Mouse (Mus musculus) lung, postnatal 25 days (tissue): ENCODE measurements around the gene Kcnh6.
"Not testable (repeated sequence)": the region's sequence is repeated elsewhere in the genome, so short reads cannot be mapped to it uniquely, and the experiment has no call there.

Experiments used
- DNase-seq: peaks from one replicate; pipeline ENCODE4 v3.0.0; 2022; ENCODE audit warnings: low spot score

The Kcnh6 gene

GRCm38 (mm10) chr11:106013556-106014225, 5.8 kb downstream of the Kcnh6 start:
- DNase-seq = peak; percentile 22

GRCm38 (mm10) chr11:106016440-106016839, 8.5 kb downstream of the Kcnh6 start:
- no peak for DNase-seq

DNA sequence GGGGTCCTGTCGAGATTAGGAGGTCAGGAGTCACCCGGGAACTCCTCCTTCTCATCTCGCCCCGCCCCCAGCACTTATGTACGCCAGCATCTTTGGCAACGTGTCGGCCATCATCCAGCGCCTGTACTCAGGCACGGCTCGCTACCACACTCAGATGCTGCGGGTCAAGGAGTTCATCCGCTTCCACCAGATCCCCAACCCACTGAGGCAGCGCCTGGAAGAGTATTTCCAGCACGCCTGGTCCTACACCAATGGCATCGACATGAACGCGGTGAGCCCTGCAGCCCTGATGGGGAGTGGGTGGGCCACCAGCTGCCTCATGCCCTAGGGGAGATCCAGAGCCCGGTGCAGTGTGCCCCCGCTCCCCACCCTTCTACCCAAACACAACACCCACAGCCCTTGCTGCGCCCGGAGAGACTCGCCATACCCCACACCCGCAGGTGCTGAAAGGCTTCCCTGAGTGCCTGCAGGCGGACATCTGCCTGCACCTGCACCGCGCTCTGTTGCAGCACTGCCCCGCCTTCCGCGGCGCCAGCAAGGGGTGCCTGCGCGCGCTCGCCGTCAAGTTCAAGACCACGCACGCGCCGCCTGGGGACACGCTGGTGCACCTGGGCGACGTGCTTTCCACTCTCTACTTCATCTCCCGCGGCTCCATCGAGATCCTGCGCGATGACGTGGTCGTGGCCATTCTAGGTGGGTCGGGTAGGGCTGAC, 12.3 kb downstream of the Kcnh6 start:
- DNase-seq = no peak

DNA sequence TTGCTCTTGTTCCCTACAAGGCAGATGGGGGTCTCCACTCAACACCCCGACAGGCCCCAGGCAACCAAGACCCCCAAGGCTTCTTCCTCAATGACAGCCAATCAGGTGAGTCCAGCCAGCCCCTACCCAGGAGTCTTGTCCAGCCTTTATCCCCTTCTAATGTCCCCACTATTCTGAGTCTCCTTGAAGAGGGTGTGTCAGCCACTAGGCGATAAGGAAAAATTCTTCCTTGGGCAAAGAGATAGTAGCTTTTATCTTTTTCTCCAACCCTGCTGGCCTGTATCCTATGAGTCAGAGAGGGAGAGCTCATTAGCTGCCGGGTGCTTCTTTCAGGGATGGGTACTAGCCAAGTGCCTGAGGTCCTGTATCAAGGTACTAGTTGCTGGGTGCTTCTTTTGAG, 17.9 kb downstream of the Kcnh6 start:
- DNase-seq = no peak

DNA sequence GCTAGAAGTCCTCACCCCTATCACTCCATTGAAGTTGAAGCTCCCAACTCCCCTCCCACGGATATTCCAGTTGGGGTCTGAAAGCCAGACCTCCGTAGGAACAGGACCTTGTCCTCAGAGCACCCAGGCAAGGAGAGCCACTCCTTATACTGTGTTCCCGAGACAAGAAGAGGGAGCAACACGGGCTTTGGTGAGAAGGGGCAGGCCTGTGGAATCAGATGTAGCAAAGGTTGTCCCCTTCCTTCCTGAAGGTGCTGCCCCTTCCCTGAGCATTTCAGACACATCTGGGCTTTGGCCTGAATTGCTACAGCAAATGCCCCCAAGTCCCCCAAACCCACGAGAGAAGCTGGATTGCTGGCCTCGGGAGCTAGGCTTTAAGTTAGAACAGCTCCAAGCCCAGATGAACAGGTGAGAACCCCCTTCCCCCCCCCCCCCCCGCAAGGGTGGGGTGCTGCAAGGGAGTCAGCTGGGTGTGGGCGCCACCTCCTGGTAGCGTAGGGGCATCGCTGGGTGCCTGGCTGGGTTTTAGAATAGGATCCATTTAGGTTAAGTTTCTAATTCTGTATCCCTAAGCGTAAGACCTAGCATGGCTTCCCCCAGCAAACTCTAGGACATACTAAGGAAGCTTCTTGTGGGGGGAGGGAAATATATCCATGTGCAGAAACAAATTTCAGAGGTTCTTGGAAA, 18.7 kb downstream of the Kcnh6 start:
- DNase-seq = peak; percentile 66

GRCm38 (mm10) chr11:106027607-106028006, 19.7 kb downstream of the Kcnh6 start:
- DNase-seq = no peak

DNA sequence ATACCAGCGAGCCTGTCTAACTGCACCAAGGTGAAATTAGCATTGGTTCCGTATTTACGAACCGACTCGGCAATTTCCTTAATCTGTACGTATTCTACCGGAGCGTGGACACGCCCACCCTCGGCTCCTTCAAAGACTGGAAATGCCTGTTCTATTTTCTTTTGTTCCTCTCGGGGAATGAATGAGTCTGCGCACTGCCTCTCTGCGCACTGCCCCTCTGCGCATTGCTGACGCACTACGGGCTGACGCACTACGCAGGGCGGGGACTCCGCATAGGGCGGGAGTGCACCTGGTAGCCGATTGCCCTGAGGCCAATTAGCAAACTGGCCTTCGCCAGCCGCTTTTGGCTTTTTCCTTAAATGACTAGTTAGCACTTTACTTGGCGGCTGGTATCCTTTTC, 24.1 kb downstream of the Kcnh6 start:
- DNase-seq = not testable (repeated sequence)

DNA sequence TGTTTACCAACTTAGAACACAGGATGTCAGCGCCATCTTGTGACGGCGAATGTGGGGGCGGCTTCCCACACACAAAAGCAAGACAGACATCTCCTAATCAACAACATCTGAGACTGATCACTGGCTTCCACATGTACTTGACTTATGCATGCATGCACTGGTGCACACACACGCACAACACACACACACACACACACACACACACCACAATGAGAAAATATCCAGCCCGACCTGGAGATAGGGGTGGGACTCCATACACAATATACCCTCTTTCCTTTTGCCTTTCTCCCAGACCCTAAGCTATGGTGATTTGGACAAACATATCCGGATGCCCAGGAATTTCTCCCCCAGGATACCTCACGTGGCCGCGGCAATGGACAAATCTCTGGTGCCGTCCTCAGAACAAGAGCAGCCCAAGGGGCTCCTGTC, 25.6 kb downstream of the Kcnh6 start:
- peak; percentile 47 for DNase-seq

- no peak for DNase-seq
Measured at GRCm38 (mm10) chr11:106034986-106035385, 27.1 kb downstream of the Kcnh6 start.

- peak; percentile 97 for DNase-seq
Measured at GRCm38 (mm10) chr11:106036548-106037417, 28.9 kb downstream of the Kcnh6 start, which contains the start of gene Dcaf7. Gene Dcaf7 (plus strand): TSS chr11:106036872.

- DNase-seq = no peak
Measured at GRCm38 (mm10) chr11:106037418-106037751, 29.5 kb downstream of the Kcnh6 start.

- no peak for DNase-seq
Measured at GRCm38 (mm10) chr11:106044349-106044748, 36.4 kb downstream of the Kcnh6 start.

GRCm38 (mm10) chr11:106045256-106045655, 37.3 kb downstream of the Kcnh6 start:
- DNase-seq = no peak

- no peak for DNase-seq
Measured at GRCm38 (mm10) chr11:106045780-106046179, 37.9 kb downstream of the Kcnh6 start.

GRCm38 (mm10) chr11:106046584-106046983, 38.7 kb downstream of the Kcnh6 start:
- no peak for DNase-seq

- no peak for DNase-seq
Measured at GRCm38 (mm10) chr11:106053921-106054320, 46.0 kb downstream of the Kcnh6 start.

DNA sequence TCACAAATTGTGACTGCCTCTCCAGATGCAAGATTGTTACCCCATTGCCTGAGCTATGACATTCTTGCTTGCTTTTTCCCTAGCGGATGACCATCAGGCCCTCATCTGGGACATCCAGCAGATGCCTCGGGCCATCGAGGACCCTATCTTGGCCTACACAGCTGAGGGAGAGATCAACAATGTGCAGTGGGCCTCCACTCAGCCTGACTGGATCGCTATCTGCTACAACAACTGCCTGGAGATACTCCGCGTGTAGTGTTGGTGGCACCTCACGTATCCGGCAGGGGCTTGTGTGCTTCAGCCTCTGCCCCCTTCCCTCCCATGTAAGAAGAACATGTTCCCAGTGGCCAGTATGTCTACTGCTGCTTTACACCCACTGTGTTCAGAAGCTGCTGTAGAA, 46.7 kb downstream of the Kcnh6 start:
- DNase-seq = no peak

DNA sequence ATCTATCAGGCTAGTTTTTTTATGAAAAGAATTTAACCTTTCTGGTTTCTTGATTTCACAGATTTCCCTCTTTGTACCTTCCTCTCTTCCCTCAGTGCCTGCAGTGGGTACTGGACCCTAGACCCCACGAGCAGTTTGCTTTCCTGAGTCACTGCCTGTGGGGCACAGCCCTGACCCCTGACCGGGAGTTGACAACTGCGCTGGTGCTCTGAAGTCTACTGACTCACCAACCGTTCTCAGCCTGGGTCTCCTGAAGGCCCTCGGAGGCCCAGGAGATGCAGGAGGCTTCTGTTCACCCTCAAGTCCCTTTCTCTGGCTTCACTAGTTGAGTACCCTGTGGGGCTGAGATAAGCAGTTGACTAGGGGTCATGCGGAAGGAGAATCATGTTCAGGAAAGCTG, 47.4 kb downstream of the Kcnh6 start:
- no peak for DNase-seq

- no peak for DNase-seq
Measured at GRCm38 (mm10) chr11:106056819-106057491, 49.0 kb downstream of the Kcnh6 start.

GRCm38 (mm10) chr11:106058020-106058419, 50.1 kb downstream of the Kcnh6 start:
- no peak for DNase-seq

DNA sequence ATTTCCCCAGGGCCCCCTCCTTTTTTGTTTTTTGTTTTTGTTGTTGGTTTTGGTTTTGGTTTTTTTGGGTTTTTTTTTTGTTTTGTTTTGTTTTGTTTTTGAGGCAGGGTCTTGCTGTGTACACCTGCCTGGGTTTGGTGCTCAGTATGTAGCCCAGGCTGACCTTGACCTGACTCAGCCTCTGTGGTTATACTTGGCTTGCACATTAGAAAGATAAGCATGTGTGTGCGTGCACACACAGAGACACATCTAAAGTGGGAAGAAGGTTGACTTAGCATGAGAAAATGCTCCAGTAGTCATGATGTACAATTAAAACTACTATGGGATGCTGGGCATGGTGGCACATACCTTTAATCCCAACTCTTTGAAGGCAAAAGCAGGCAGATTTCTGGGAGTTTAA, 52.6 kb downstream of the Kcnh6 start:
- DNase-seq = no peak

DNA sequence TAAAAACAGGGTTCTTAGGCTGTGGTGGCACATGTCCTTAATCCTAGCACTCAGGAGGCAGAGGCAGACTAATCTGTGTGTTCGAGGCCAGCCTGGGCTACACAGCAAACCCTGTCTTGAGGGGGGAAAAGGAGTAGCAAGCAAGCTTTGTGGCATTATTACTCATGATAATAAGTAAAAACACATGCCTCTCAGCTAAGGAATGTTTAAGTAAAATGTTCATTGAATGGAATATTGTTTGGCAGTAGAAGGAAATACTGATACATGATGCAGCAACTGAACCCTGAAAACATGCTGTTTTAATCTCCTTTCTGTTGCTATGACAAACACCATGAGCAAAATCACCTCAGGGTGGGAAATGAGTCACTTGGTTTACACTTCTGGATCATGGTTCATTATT, 53.4 kb downstream of the Kcnh6 start:
- no peak for DNase-seq
